Mouse (Mus musculus) c-Kit-positive CD71-positive TER-119-positive erythroid progenitor cells, embryonic 14.5 days (primary cell): ENCODE measurements around the gene Psme2.

Experiments used
- DNase-seq: peaks from one replicate; pipeline ENCODE4 v3.0.0-alpha.2; 2013; ENCODE audit warnings: low spot score

Gene Psme2

DNA sequence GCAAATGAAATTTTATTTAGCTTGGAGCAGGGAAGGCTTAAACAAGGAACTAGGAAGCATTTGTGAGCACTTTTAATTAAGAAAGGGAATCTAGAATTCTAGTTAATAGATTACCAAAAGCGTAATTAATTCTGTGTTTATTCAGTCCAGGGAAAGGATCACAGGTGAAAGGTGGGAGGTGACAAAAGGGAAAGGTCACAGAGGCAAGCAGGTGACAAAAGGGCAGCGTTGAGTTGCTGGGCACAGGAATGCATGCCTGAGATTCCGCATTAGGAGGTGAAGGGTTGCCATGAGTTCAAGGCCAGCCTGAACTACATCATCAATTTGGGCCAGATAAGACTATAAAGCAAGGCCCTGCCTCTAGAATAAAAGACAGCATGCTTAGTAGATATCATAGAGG lies 23.4 kb downstream of the Psme2 start:
- no peak for DNase-seq

DNA sequence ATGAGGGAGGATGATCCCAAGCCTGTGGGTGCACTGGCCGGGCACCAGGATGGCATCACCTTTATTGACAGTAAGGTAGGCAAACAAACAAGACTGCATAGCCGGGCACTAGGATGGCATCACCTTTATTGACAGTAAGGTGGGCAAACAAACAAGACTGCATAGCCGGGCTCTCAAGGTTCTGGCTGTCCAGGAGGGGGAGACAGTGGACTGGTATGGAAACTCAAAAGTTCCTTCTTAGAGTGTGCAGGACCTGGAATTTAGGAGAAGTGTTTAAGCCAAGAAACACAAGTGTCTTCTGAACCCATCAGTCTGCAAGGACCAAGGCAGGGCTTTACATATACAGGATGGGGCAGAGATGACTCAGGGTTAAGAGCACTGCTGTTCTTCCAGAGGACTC lies 25.2 kb downstream of the Psme2 start:
- DNase-seq = no peak

DNA sequence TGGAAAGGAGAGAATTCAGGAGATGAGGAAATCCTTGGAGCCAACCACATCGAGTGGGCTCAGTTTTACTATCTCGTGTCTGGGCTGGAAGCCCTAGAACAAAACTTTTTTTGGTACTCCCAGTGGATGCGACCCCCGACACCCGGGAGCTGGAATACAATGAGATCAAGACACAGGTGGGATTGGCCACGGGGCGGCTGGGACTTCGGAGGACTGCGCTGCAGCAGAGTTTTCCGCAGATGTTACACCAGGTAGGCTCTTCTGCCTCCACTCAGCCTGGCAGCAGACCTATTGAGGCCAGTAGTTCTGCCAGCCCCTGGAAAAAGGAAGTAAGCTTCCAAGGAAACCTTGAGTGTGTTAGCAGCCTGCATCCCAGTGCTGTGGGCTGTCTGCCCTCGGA lies 27.7 kb downstream of the Psme2 start:
- no peak for DNase-seq

DNA sequence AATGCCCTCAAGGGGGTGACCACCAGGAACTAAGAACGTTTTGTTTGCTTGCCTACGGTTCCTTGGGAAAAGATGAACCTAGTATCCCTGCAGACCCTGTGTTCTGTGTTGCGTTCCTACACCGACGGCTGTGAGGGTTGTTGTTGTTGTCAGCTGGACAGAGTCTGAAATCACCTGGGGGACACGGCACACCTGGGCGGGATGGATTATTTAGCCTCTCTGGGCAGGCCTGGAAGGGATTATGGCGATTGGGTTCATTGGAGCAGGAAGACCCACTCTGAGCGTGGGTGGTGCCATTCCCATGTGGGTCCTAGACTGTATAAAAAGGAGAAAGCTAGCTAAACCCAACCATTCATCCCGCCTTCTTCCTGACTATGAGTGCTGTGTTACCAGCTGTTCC lies 29.1 kb downstream of the Psme2 start:
- DNase-seq = no peak

- peak; percentile 98 for DNase-seq
Observed at GRCm38 (mm10) chr14:55560202-55561073, 30.5 kb downstream of the Psme2 start, which contains the start of gene A730061H03Rik. Gene A730061H03Rik, minus strand, starts transcription at chr14:55560406.

GRCm38 (mm10) chr14:55559799-55560201 lies 31.1 kb downstream of the Psme2 start, which contains the start of gene Dcaf11:
Gene Dcaf11, plus strand, starts transcription at chr14:55560006.
- peak; percentile 87 for DNase-seq

DNA sequence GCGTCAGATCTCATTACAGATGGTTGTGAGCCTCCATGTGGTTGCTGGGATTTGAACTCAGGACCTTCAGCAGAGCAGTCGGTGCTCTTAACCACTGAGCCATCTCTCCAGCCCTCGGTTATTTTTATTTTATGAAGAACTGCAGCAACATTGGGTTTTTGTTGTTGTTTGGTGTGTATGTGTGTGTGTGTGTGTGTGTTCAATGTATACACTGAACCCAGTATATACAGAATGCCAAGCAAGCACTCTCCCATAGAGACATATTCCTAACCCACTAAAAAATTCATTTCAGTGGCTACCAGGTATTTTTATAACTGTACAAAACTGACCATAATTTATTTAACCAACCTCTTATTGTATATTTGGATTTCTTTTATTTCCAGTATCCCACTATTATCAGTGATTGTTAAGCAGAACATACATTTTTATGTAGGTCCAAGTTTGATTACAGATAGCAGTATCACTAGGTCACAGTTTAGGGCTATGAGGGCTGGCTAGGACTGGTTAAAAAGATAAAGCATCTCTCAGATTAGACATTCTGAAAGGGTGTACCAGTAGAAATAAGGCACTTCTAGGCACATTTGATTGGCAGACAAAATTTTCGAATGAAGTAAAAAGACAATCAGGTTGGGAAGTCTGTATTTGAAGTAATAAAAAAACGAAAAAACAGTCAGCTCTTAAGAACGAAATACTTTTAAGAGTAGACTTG lies 32.0 kb downstream of the Psme2 start:
- peak; percentile 78 for DNase-seq

DNA sequence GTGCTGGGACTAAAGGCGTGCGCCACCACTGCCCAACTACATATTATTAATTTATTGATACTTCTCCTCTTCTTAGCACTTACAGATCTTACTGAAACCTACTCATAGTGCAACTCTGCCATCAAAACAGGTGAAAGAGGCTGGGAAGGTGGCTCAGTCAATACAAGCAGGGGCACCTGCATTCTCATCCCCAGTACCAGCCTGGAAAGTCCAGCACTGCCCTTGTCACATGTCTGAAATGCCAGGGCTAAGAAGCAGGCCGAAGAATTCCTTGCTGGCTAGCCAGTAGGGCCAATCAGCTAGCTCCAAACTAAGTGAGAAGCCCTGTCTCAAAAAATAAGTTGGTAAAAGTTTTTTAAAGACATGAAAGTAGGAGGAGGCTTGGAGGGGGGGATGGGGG lies 33.3 kb downstream of the Psme2 start:
- DNase-seq = no peak

GRCm38 (mm10) chr14:55557003-55557402 lies 33.9 kb downstream of the Psme2 start:
- DNase-seq = peak; percentile 70

DNA sequence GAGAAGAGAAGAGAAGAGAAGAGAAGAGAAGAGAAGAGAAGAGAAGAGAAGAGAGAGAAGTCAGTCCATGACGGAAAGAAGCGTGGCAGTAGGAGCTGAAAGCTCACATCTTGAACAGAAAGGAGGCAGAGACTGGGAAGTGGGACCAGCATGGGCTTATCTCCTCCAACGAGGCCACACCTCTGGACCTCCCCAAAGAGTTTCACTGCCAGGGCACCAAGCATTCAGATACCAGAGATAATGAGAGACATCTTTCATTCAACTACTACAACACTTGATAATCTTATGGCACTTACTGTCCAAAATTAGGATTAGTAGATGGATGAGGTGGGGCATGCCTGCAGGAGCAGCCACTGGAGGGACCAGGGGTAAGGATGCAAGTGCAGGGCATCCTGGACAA lies 35.1 kb downstream of the Psme2 start:
- DNase-seq = no peak

DNA sequence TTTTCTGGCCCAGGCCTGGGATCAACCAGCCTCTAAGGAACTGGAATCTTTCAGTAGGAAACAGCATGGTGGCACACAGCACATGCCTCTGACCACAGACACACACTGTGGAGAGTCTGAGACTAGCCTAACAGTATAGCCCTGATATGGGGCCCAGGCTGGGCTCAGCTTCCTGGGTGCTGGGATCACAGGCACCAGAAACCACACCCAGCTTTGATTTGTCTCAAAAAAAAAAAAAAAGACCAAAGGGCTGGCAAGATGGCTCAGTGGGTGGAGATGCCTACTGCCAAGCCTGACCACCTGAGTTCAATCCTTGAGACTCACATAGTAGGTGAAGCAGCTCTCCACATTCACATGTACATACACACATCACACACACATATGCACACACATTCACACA lies 36.3 kb downstream of the Psme2 start:
- DNase-seq = no peak

- no peak for DNase-seq
Observed at GRCm38 (mm10) chr14:55551794-55552193, 39.1 kb downstream of the Psme2 start.

DNA sequence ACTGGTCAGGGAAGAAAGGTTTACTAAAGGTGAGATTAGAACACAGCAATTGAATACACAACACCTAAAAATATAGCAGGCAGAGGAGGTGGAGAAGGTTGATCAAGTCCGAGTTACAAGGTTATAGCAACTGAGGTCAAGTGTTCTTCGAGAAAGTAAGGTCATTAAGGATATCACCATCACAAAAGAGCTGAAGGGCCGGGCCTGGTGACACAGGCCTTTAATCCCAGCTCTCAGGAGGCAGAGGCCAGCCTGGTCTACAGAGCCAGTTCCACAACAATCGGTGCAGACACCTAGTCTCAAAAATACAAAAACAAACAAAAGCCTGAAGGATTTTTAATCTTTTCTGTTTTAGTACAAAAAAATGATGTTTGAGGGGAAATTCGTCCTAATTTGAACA lies 39.6 kb downstream of the Psme2 start:
- no peak for DNase-seq

GRCm38 (mm10) chr14:55550191-55550590 lies 40.7 kb downstream of the Psme2 start:
- no peak for DNase-seq

GRCm38 (mm10) chr14:55544334-55544733 lies 46.6 kb downstream of the Psme2 start:
- no peak for DNase-seq

GRCm38 (mm10) chr14:55542268-55542667 lies 48.6 kb downstream of the Psme2 start:
- DNase-seq = no peak

DNA sequence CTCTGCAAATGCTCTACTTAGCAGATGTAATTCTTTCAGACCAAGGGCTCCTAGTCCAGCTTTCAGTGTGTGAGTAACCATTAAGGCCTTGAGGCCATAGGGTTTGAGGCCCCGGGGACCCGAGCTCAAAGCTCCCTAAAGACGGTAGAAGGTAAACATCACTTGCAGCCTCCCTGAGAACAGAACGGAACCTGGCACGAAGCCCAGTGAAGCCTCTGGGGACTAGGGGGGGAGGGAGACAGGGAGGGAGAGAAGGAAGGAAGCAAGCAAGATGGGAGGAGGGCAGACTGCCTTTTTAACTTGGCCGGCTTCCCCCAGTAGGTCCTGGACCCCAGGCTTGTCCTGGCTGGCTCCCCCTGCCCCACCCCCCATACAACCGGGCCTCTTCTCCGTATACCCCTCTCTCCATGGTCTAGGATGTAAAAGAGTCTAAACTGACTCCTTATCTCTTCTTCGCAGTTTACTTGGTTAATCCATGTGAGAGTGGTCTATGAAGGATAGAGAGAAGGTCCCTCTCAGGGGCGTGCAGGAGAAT lies 50.1 kb downstream of the Psme2 start:
- peak; percentile 58 for DNase-seq

DNA sequence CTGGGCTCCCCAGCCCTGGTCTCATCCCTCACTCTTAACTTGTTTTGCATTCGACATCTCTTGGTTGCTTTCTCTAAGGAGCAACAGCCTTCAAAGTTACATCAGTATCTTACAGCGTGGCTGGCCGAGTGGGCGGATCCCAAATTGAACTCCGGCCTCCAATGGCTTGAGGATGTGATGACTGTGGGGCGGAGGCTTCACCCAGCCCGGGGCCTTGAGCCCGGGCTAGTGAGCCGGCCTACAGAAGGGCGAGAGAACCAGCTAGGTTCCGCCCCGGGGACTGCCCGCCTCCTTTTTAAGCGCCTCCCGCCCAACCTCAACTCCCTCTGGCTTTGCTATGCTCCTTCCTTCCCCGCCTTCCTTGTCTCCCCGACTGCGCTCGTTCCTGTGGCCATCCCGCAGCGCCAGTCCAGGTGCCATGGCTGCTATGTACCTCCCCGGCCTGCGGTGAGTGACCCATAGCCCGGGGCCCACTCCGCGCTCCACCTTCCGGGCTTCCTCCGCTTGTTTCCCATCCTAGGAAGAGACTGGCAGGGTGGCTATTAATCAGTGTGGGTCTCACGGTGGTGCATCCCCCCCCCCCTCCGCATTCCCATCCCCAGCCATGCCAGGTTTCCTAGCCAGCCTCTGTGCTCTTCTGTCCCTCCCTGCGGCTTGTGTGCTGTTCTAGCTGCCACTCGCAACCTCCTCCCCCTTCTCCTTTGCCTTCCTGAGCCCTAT lies 50.7 kb downstream of the Psme2 start, which contains the start of gene Pck2:
TSS of gene Pck2 (plus strand) at position 200 of the 720 bp plus-strand sequence.
- peak; percentile 94 for DNase-seq
